Mouse (Mus musculus) CH12.LX (cell line): Measurements from ENCODE around the gene Nprl3. TPM values are rescaled to one million over a fixed set of nuclear protein-coding genes. Genes with fewer than 3 reads are reported as not detected.

Source experiments
- DNase-seq: peaks from one replicate; pipeline ENCODE4 v3.0.0-alpha.2; 2013; ENCODE audit errors: extremely low read depth
- H3K27ac ChIP-seq: 2 replicates; pipeline ENCODE4 v1.5.1; 2012; ENCODE audit warnings: low read depth, mild to moderate bottlenecking, control low read depth, moderate library complexity; ENCODE audit not compliant: insufficient read depth
- H3K27me3 ChIP-seq: replicated peaks from 2 replicates; pipeline ENCODE3; 2012; ENCODE audit warnings: inconsistent platforms
- H3K36me3 ChIP-seq, 2 experiments: replicated peaks in 1 of 2; 2 replicates each; pipeline versions ENCODE3 to v1.6.1; 2012; ENCODE audit warnings: inconsistent platforms in 1 of 2, low read length in 1 of 2, mild to moderate bottlenecking in 1 of 2, mixed read lengths in 1 of 2, moderate library complexity in 1 of 2; ENCODE audit not compliant: control insufficient read depth in 1 of 2, insufficient read depth in 1 of 2
- H3K4me1 ChIP-seq, 2 experiments: 2 replicates each; pipeline ENCODE4 v1.6.1; 2012; ENCODE audit warnings: inconsistent platforms in 1 of 2, moderate library complexity in 1 of 2; ENCODE audit not compliant: insufficient read depth in 2 of 2, control insufficient read depth in 1 of 2
- H3K4me2 ChIP-seq: 2 replicates; pipeline ENCODE4 v1.6.1; 2012; ENCODE audit warnings: low read depth, mild to moderate bottlenecking, control low read depth; ENCODE audit not compliant: poor library complexity, insufficient read depth, severe bottlenecking
- H3K4me3 ChIP-seq, 3 experiments: fragments of 150-350 bp in 1 of 3; sonication (generic) in 1 of 3; replicated peaks in 1 of 3; 2 replicates each; pipeline versions ENCODE3 to v1.5.1; 2011 to 2012; ENCODE audit warnings: low read depth in 2 of 3, low read length in 2 of 3, mild to moderate bottlenecking in 2 of 3, moderate library complexity in 2 of 3, control low read depth in 1 of 3, improper control_type of control experiment in 1 of 3, inconsistent platforms in 1 of 3, mixed read lengths in 1 of 3; ENCODE audit not compliant: poor library complexity in 1 of 3
- H3K79me2 ChIP-seq: replicated peaks from 2 replicates; pipeline ENCODE4 v1.6.1; 2012; ENCODE audit warnings: mild to moderate bottlenecking, moderate library complexity; ENCODE audit not compliant: control insufficient read depth, poor library complexity, insufficient read depth, severe bottlenecking; ENCODE audit errors: extremely low read depth
- H3K9ac ChIP-seq: 2 replicates; pipeline ENCODE4 v1.6.1; 2012; ENCODE audit warnings: low read depth, mild to moderate bottlenecking, control low read depth, moderate library complexity; ENCODE audit not compliant: insufficient read depth
- H3K9me3 ChIP-seq: replicated peaks from 2 replicates; pipeline ENCODE3; 2012; ENCODE audit warnings: low read length, inconsistent platforms, mixed read lengths
- BHLHE40 ChIP-seq: IDR thresholded peaks from 2 replicates; pipeline ENCODE4 v1.6.1; 2011; ENCODE audit warnings: mild to moderate bottlenecking, low read depth, low read length, improper control_type of control experiment
- CHD1 ChIP-seq: IDR thresholded peaks from 2 replicates; pipeline ENCODE4 v1.6.1; 2012; ENCODE audit warnings: low read depth, low read length, improper control_type of control experiment, inconsistent platforms
- CHD2 ChIP-seq: IDR thresholded peaks from 2 replicates; pipeline ENCODE4 v1.6.1; 2011; ENCODE audit warnings: low read length, improper control_type of control experiment
- ELF1 ChIP-seq: IDR thresholded peaks from 2 replicates; pipeline ENCODE4 v1.6.1; 2014; ENCODE audit warnings: low read depth, mild to moderate bottlenecking, inconsistent platforms, low read length, improper control_type of control experiment
- ETS1 ChIP-seq: conservative IDR thresholded peaks from 2 replicates; pipeline ENCODE4 v1.6.1; 2012; ENCODE audit warnings: low read depth, mild to moderate bottlenecking, inconsistent platforms, low read length, improper control_type of control experiment, moderate library complexity
- GABPA ChIP-seq: IDR thresholded peaks from 2 replicates; pipeline ENCODE4 v1.6.1; 2012; ENCODE audit warnings: low read depth, low read length, improper control_type of control experiment, inconsistent platforms; ENCODE audit not compliant: insufficient replicate concordance
- KAT2A ChIP-seq: IDR thresholded peaks from 2 replicates; pipeline ENCODE4 v1.6.1; 2012; ENCODE audit warnings: low read length, improper control_type of control experiment, inconsistent platforms; ENCODE audit not compliant: insufficient replicate concordance
- MAX ChIP-seq: IDR thresholded peaks from 2 replicates; pipeline ENCODE4 v1.6.1; 2011; ENCODE audit warnings: low read length, improper control_type of control experiment
- NELFE ChIP-seq: IDR thresholded peaks from 2 replicates; pipeline ENCODE4 v1.6.1; 2011; ENCODE audit warnings: low read depth, low read length, improper control_type of control experiment
- NRF1 ChIP-seq: IDR thresholded peaks from 2 replicates; pipeline ENCODE4 v1.6.1; 2014; ENCODE audit warnings: low read depth, mild to moderate bottlenecking, inconsistent platforms, low read length, improper control_type of control experiment, moderate library complexity
- PAX5 ChIP-seq: IDR thresholded peaks from 2 replicates; pipeline ENCODE4 v1.6.1; 2012; ENCODE audit warnings: low read length, inconsistent platforms, mixed read lengths
- POLR2AphosphoS2 ChIP-seq: IDR thresholded peaks from 2 replicates; pipeline ENCODE4 v1.6.1; 2011; ENCODE audit warnings: low read depth, low read length, improper control_type of control experiment
- RCOR1 ChIP-seq: conservative IDR thresholded peaks from 2 replicates; pipeline ENCODE4 v1.6.1; 2012; ENCODE audit warnings: low read depth, mild to moderate bottlenecking, inconsistent platforms, low read length, improper control_type of control experiment
- SIN3A ChIP-seq: IDR thresholded peaks from 2 replicates; pipeline ENCODE4 v1.6.1; 2012; ENCODE audit warnings: low read length, improper control_type of control experiment, inconsistent platforms
- SMC3 ChIP-seq: IDR thresholded peaks from 2 replicates; pipeline ENCODE4 v1.6.1; 2011; ENCODE audit warnings: low read depth, low read length, improper control_type of control experiment
- TBP ChIP-seq: conservative IDR thresholded peaks from 2 replicates; pipeline ENCODE4 v1.6.1; 2011; ENCODE audit warnings: low read depth, low read length, improper control_type of control experiment
- TCF12 ChIP-seq: IDR thresholded peaks from 2 replicates; pipeline ENCODE4 v1.6.1; 2014; ENCODE audit warnings: low read depth, mild to moderate bottlenecking, inconsistent platforms, low read length, improper control_type of control experiment
- UBTF ChIP-seq: IDR thresholded peaks from 2 replicates; pipeline ENCODE4 v1.6.1; 2012; ENCODE audit warnings: low read depth, mild to moderate bottlenecking, inconsistent platforms, low read length, improper control_type of control experiment, moderate library complexity
- ZC3H11A ChIP-seq: IDR thresholded peaks from 2 replicates; pipeline ENCODE4 v1.6.1; 2012; ENCODE audit warnings: low read depth, mild to moderate bottlenecking, inconsistent platforms, low read length, improper control_type of control experiment
- ZMIZ1 ChIP-seq: IDR thresholded peaks from 2 replicates; pipeline ENCODE4 v1.6.1; 2012; ENCODE audit warnings: low read depth, mild to moderate bottlenecking, inconsistent platforms, low read length, improper control_type of control experiment
- ZNF384 ChIP-seq: IDR thresholded peaks from 2 replicates; pipeline ENCODE4 v1.6.1; 2012; ENCODE audit warnings: low read depth, low read length, improper control_type of control experiment, inconsistent platforms
- dilution Hi-C: fragments of 300-500 bp; cut with MboI; formaldehyde crosslinking; loops from 2 replicates; pipeline ENCODE4 v1.14.3; 2020; ENCODE audit warnings: low sequenced_read_pairs; ENCODE audit not compliant: extremely low pct_unique_long_range_greater_than_20kb, extremely low pct_ligation_motif_present
- in situ Hi-C: fragments of 300-500 bp; cut with MboI; formaldehyde crosslinking; loops from 3 replicates; pipeline ENCODE4 v1.14.3; 2019; ENCODE audit warnings: low sequenced_read_pairs, low pct_ligation_motif_present, low pct_unique_long_range_greater_than_20kb, mixed read lengths
- polyA plus RNA-seq: library from polyadenylated mRNA; unstranded; fragments of >175 nt; gene quantifications from 2 replicates; pipeline ENCODE4 v1.2.1, GENCODE M21; 2012; ENCODE audit warnings: low read depth; ENCODE audit not compliant: insufficient read length
- total RNA-seq, 2 experiments: library from RNA; depleted of rRNA; stranded (reverse); fragments of 300-350 nt in 1 of 2; fragments of >200 nt in 1 of 2; gene quantifications; 2 replicates each; pipeline ENCODE4 v1.2.3; 2012 to 2014

The Nprl3 gene
- total and polyA plus RNA-seq, 3 experiments = 47.9 to 79.8 (median 51.7) TPM

DNA sequence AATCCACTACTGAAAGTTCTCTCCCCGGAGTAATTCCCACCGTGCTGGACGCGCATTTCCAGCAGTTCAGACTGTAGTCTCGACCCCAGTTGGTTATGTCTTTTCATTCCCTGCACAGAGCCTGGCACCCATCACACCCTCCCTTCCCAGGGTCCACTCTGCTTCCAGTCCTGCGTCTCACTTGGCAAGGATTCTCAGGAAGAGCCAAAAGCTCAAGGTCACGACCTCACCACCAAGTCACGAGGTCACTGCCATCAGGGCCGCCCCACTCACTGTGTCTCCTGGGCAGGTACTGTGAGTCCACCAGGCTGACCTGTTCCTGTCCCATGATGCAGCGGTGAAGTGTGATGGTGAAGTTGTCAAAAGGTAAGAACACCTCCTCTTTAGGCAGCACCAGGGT is 73.4 kb downstream of the Nprl3 start:
- Histone ChIP-seq H3K9ac (no peak overlapping the region), H3K27ac (no peak overlapping the region), H3K4me3 (no peak overlapping the region), H3K36me3 (peaks cover 6 to 62% of the 10 kb centered on the region in 2 experiments), H3K9me3 (no peaks in the 10 kb centered on the region), H3K79me2 (no peaks in the 10 kb centered on the region), H3K4me2 (no peak overlapping the region), H3K27me3 (no peaks in the 10 kb centered on the region), H3K4me1 (peaks cover 17 to 63% of the 10 kb centered on the region in 2 experiments)
- no peak for DNase-seq
- no peak for TF ChIP-seq SMC3
- no peak for TF ChIP-seq TBP
- TF ChIP-seq NRF1 = no peak
- no peak for TF ChIP-seq ZMIZ1
- no peak for TF ChIP-seq RCOR1
- TF ChIP-seq CHD2 = no peak
- TF ChIP-seq MAX = no peak
- TF ChIP-seq POLR2AphosphoS2 = no peak
- TF ChIP-seq PAX5 = no peak
- dilution Hi-C loops (no loop called here), in situ Hi-C loops (no loop called here)

DNA sequence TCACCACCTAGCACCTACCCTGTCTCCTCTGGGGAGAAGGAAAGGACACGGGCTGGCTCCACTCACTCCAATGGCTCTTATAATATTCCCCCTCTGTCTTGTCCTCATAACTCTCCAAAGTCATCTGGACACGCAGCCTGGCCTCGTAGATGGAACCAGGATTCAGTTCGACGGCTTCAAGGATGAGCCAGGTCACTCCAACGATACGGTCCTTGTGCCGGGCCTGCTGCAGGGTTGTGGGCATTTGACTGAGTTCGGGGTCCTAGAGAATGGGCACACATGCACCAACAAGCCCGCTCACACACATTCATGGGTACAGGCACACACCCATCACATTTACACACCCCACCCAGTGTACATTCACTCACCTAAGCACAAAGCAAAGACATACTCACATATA is 74.4 kb downstream of the Nprl3 start:
- no peak overlapping the region for H3K4me3 ChIP-seq
- peaks cover 17 to 63% of the 10 kb centered on the region in 2 experiments for H3K4me1 ChIP-seq
- no peaks in the 10 kb centered on the region for H3K27me3 ChIP-seq
- no peaks in the 10 kb centered on the region for H3K79me2 ChIP-seq
- H3K27ac ChIP-seq = no peak overlapping the region
- DNase-seq = no peak
- peaks cover 6 to 67% of the 10 kb centered on the region in 2 experiments for H3K36me3 ChIP-seq
- dilution Hi-C loops (no loop called here), in situ Hi-C loops (no loop called here)
- TF ChIP-seq BHLHE40 (no peak), GABPA (no peak), ZMIZ1 (no peak), ETS1 (no peak), KAT2A (no peak), ZC3H11A (no peak), ELF1 (no peak), SMC3 (no peak)
- H3K9ac ChIP-seq = no peak overlapping the region
- no peak overlapping the region for H3K4me2 ChIP-seq
- no peaks in the 10 kb centered on the region for H3K9me3 ChIP-seq

DNA sequence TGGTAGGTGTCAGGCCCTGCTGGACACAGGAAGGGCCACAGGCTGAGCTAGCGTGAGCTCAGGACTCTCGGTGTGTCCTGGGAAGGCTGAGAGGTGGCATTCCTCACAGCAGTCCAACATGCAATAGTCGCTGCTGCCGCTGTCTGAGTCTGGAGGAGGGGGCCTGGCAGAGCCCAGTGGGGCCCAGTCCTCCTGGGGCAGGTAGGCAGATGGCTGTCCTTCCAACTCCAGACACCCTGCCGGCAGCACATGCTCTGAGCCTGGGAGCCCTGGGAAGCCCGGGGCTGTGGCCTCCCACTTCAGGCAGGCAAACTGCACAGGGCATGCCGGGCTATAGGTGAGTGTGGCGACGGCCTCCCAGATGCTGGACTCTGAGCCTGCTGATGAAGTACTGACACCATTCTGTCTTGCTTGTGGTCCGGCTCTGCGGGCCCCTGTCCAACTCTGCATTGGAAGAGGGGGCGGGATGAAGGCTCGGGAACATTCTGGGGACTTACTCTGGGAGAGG is 76.8 kb downstream of the Nprl3 start:
- H3K36me3 ChIP-seq = peaks cover 6 to 67% of the 10 kb centered on the region in 2 experiments
- in situ Hi-C loops = no loop called here

More for the DNA sequence above, 76.8 kb downstream of the Nprl3 start:
- Histone ChIP-seq H3K27ac (no peak overlapping the region), H3K4me1 (peaks cover 9 to 45% of the 10 kb centered on the region in 2 experiments), H3K4me2 (no peak overlapping the region), H3K9ac (no peak overlapping the region), H3K27me3 (no peaks in the 10 kb centered on the region), H3K79me2 (no peaks in the 10 kb centered on the region), H3K9me3 (peaks cover 2% of the 10 kb centered on the region), H3K4me3 (no peak overlapping the region)
- TF ChIP-seq POLR2AphosphoS2 (no peak), UBTF (no peak), CHD1 (no peak), TCF12 (no peak), ETS1 (no peak), SMC3 (no peak), ZMIZ1 (no peak), TBP (no peak), ZC3H11A (no peak), SIN3A (no peak), NELFE (no peak), ZNF384 (no peak), MAX (no peak)
- dilution Hi-C loops = no loop called here
- DNase-seq = no peak
